9 mouse cellular contexts compared by ENCODE assay signal in the genomic region with DNA sequence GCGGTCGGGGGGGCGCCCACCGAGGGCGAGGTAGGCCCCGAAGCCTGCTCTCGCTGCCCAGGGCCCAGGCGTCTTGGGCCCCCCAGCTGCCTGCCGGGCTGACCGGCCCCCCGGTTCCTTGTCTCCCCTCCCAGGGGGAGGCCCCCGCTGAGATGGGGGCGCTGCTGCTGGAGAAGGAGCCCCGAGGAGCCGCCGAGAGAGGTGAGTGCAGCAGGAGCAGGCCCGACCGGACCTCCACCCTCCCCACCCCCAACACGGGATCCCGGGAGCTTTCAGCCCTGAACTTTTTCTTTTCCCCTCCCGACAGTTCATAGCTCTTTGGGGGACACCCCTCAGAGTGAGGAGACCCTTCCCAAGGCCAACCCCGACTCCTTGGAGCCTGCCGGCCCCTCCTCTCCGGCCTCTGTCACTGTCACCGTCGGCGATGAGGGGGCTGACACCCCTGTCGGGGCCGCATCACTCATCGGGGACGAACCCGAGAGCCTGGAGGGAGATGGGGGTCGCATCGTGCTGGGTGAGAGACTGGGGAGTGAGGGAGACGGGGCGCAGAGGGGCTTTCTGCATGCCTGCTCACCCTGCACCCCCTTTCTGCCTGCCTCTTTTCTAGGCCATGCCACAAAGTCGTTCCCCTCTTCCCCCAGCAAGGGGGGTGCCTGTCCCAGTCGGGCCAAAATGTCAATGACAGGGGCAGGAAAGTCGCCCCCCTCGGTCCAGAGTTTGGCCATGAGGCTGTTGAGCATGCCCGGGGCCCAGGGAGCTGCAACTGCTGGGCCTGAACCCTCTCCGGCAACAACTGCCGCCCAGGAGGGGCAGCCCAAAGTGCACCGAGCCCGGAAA. TPM values are rescaled to one million over a fixed set of nuclear protein-coding genes. Genes with fewer than 3 reads are reported as not detected.
A peak's percentile ranks its signal among the peaks of the same experiment; 100 is the strongest.
DNase-seq lines count a peak whose midpoint lies in the region; ATAC-seq lines count a peak whose summit lies in the region.
"Had no signal": no experiment of that assay in that cellular context is flagged by ENCODE, and none has a peak within 500 bp of the region (broad histone marks: within the 10 kb centered on the region; RNA-seq: fewer than 3 reads in every experiment).

No protein-coding gene starts in this region.

- H3K4me3 ChIP-seq in embryonic facial prominence, embryonic 10.5 days = peak overlapping the region; percentile 99
- peak overlapping the region; percentile 90 for H3K4me3 ChIP-seq in stomach, embryonic 15.5 days (replicated peaks)

- H3K9me3 ChIP-seq in embryonic facial prominence, embryonic 10.5 days = peaks cover 4% of the 10 kb centered on the region; the same call in 1 of the 2 replicates
- H3K9me3 ChIP-seq in stomach, embryonic 15.5 days = no peaks in the 10 kb centered on the region

- intact Hi-C loops in heart, postnatal 10 days (cut with DNase I) = no loop called here

- 1% methylated on average over 44 of the region's 45 CpGs for WGBS in embryonic facial prominence, embryonic 10.5 days
- under 1% methylated on average over 44 of the region's 45 CpGs for WGBS in stomach, embryonic 15.5 days

- peak overlapping the region; percentile 86 for H3K4me2 ChIP-seq in stomach, embryonic 15.5 days

- H3K4me1 ChIP-seq in embryonic facial prominence, embryonic 10.5 days = peaks cover 49% of the 10 kb centered on the region
- peaks cover 22% of the 10 kb centered on the region for H3K4me1 ChIP-seq in stomach, embryonic 15.5 days

- no peaks in the 10 kb centered on the region for H3K27me3 ChIP-seq in embryonic facial prominence, embryonic 10.5 days (replicated peaks; ENCODE audit: low read depth, poor library complexity, severe bottlenecking)
- no peaks in the 10 kb centered on the region for H3K27me3 ChIP-seq in stomach, embryonic 15.5 days (replicated peaks)

- H3K9ac ChIP-seq in stomach, embryonic 15.5 days = peak overlapping the region; percentile 89

- H3K27ac ChIP-seq in embryonic facial prominence, embryonic 10.5 days (replicated peaks) = peak overlapping the region; percentile 100
- peak overlapping the region; percentile 99 for H3K27ac ChIP-seq in stomach, embryonic 15.5 days

- no peak for ATAC-seq in cerebellum, adult (ENCODE audit: insufficient number of reproducible peaks, low FRiP score, low TSS enrichment)
- no peak for ATAC-seq in stomach, embryonic 15.5 days (ENCODE audit: insufficient read depth, low FRiP score, low read depth)

- peaks cover 53% of the 10 kb centered on the region for H3K36me3 ChIP-seq in embryonic facial prominence, embryonic 10.5 days (replicated peaks)
- peaks cover 19% of the 10 kb centered on the region for H3K36me3 ChIP-seq in stomach, embryonic 15.5 days

- DNase-seq in cerebellum, adult 11 months = peak; percentile 56
- DNase-seq in T-cell, adult 2 months (ENCODE audit: low spot score) = peak; percentile 34
- DNase-seq in embryonic facial prominence, embryonic 10.5 days (ENCODE audit: low spot score) = peak; percentile 55
- DNase-seq in heart, postnatal 10 days = peak; percentile 62 to 72
- peak; percentile 36 to 42 for DNase-seq in layer of hippocampus, postnatal 36 days
- DNase-seq in mesoderm, embryonic 11.5 days (ENCODE audit: low read depth, low spot score) = peak; percentile 23

RNA-seq across cellular contexts. Expression of a gene that starts 1.0 kb away (rescaled TPM):
- polyA plus RNA-seq in embryonic facial prominence, embryonic 10.5 days (2016; fragmentation: Nextera tagmentation; extraction: Ambion mirVana) = 96.5 and 103 TPM in 2 replicates
- 10 to 100 TPM; 52.4 to 58.2 TPM for total RNA-seq in heart, postnatal 10 days (2021)
- 100 to 1,000 TPM; 175 to 182 TPM for total RNA-seq in layer of hippocampus, postnatal 36 days (2021)
- 70.0 and 74.5 TPM in 2 replicates for polyA plus RNA-seq in stomach, embryonic 15.5 days (2015; fragmentation: Nextera tagmentation; extraction: Ambion mirVana)

RNA-seq across cellular contexts. Expression of a gene that starts 1.2 kb away (rescaled TPM):
- polyA plus RNA-seq in embryonic facial prominence, embryonic 10.5 days (2016; fragmentation: Nextera tagmentation; extraction: Ambion mirVana) = 0.55 and 1.6 TPM in 2 replicates
- 1 to 10 TPM; 3.1 to 5.6 TPM for total RNA-seq in heart, postnatal 10 days (2021)
- 1 to 10 TPM in 1 of 2 experiments, under 1 TPM in 1; 0.22 to 2.0 TPM for total RNA-seq in layer of hippocampus, postnatal 36 days (2021)
- polyA plus RNA-seq in stomach, embryonic 15.5 days (2015; fragmentation: Nextera tagmentation; extraction: Ambion mirVana) = 4.4 and 6.2 TPM in 2 replicates

RNA-seq across cellular contexts. Expression of a gene that starts 15.0 kb away (rescaled TPM):
- 0.21 and 0.44 TPM in 2 replicates for polyA plus RNA-seq in embryonic facial prominence, embryonic 10.5 days (2016; fragmentation: Nextera tagmentation; extraction: Ambion mirVana)
- total RNA-seq in heart, postnatal 10 days (2021) = not detected
- under 1 TPM in 1 of 2 experiments, not detected in 1; 0.28 TPM for total RNA-seq in layer of hippocampus, postnatal 36 days (2021)
- 15.2 and 17.9 TPM in 2 replicates for polyA plus RNA-seq in stomach, embryonic 15.5 days (2015; fragmentation: Nextera tagmentation; extraction: Ambion mirVana)

RNA-seq across cellular contexts. Expression of a gene that starts 17.4 kb away (rescaled TPM):
- polyA plus RNA-seq in embryonic facial prominence, embryonic 10.5 days (2016; fragmentation: Nextera tagmentation; extraction: Ambion mirVana) = not detected in 2 replicates
- not detected for total RNA-seq in heart, postnatal 10 days (2021)
- total RNA-seq in layer of hippocampus, postnatal 36 days (2021) = not detected
- polyA plus RNA-seq in stomach, embryonic 15.5 days (2015; fragmentation: Nextera tagmentation; extraction: Ambion mirVana) = not detected in 2 replicates
- polyA plus RNA-seq: large intestine, adult 2 months had no signal

RNA-seq across cellular contexts. Expression of a gene that starts 20.0 kb away (rescaled TPM):
- 4.8 and 6.2 TPM in 2 replicates for polyA plus RNA-seq in embryonic facial prominence, embryonic 10.5 days (2016; fragmentation: Nextera tagmentation; extraction: Ambion mirVana)
- total RNA-seq in heart, postnatal 10 days (2021) = 1 to 10 TPM; 5.5 to 9.3 TPM
- total RNA-seq in layer of hippocampus, postnatal 36 days (2021) = 1 to 10 TPM; 6.9 to 8.0 TPM
- polyA plus RNA-seq in stomach, embryonic 15.5 days (2015; fragmentation: Nextera tagmentation; extraction: Ambion mirVana) = 2.7 and 3.0 TPM in 2 replicates
